Mouse (Mus musculus) CH12.LX (cell line): ENCODE measurements around the gene Otub2.

Experiments
- CHD2 ChIP-seq: IDR thresholded peaks from 2 replicates; pipeline ENCODE4 v1.6.1; 2011; ENCODE audit warnings: low read length, improper control_type of control experiment
- CTCF ChIP-seq, 2 experiments: IDR thresholded peaks in 1 of 2; conservative IDR thresholded peaks in 1 of 2; 2 replicates each; pipeline ENCODE4 v1.5.1; 2011 to 2012; ENCODE audit warnings: low read depth in 2 of 2, low read length in 2 of 2, improper control_type of control experiment in 1 of 2, inconsistent platforms in 1 of 2, mild to moderate bottlenecking in 1 of 2, moderate library complexity in 1 of 2
- EP300 ChIP-seq: IDR thresholded peaks from 2 replicates; pipeline ENCODE4 v1.6.1; 2011; ENCODE audit warnings: low read length, improper control_type of control experiment
- HCFC1 ChIP-seq: IDR thresholded peaks from 2 replicates; pipeline ENCODE4 v1.6.1; 2012; ENCODE audit warnings: low read depth, mild to moderate bottlenecking, inconsistent platforms, low read length, improper control_type of control experiment
- JUND ChIP-seq: conservative IDR thresholded peaks from 2 replicates; pipeline ENCODE4 v1.6.1; 2011; ENCODE audit warnings: low read depth, low read length, improper control_type of control experiment
- KAT2A ChIP-seq: IDR thresholded peaks from 2 replicates; pipeline ENCODE4 v1.6.1; 2012; ENCODE audit warnings: low read length, improper control_type of control experiment, inconsistent platforms; ENCODE audit not compliant: insufficient replicate concordance
- PAX5 ChIP-seq: IDR thresholded peaks from 2 replicates; pipeline ENCODE4 v1.6.1; 2012; ENCODE audit warnings: low read length, inconsistent platforms, mixed read lengths
- POLR2A ChIP-seq: IDR thresholded peaks from 2 replicates; pipeline ENCODE4 v1.6.1; 2011; ENCODE audit warnings: low read depth, mild to moderate bottlenecking, improper control_type of control experiment, low read length
- POLR2AphosphoS2 ChIP-seq: IDR thresholded peaks from 2 replicates; pipeline ENCODE4 v1.6.1; 2011; ENCODE audit warnings: low read depth, low read length, improper control_type of control experiment
- RAD21 ChIP-seq: IDR thresholded peaks from 2 replicates; pipeline ENCODE4 v1.6.1; 2011; ENCODE audit warnings: low read depth, mild to moderate bottlenecking, low read length, improper control_type of control experiment, moderate library complexity
- SIN3A ChIP-seq: IDR thresholded peaks from 2 replicates; pipeline ENCODE4 v1.6.1; 2012; ENCODE audit warnings: low read length, improper control_type of control experiment, inconsistent platforms
- TCF12 ChIP-seq: IDR thresholded peaks from 2 replicates; pipeline ENCODE4 v1.6.1; 2014; ENCODE audit warnings: low read depth, mild to moderate bottlenecking, inconsistent platforms, low read length, improper control_type of control experiment

DNA sequence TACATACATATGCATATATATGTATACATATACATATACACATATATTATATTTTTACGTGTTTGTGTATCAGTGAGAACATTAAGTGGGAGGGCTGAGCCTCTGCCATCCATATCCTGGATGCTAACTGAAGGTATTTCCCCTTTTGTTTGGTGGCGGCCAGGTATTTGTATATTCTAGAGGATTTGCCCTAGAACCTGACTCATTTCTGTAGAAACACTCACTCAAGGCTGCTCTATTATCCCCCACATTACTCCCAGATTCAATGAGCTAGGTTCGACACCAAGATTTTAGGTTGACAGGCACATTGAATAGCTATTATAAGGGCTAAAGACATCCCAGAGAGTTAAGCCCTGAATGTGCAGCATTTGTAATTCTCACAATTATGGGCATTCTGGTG, 56.6 kb downstream of the Otub2 start:
- TF ChIP-seq CHD2 (no peak), TCF12 (no peak), PAX5 (no peak), CTCF (conservative IDR thresholded peaks at IDR 0.05 in 1 of 2, IDR thresholded peaks at IDR 0.05 in 1 of 2; ENCODE audit: low read depth in 2 of 2, low read length in 2 of 2) (no peak), JUND (peak; percentile 91), HCFC1 (no peak), EP300 (peak; percentile 71), POLR2AphosphoS2 (no peak), SIN3A (no peak), KAT2A (no peak), RAD21 (no peak), POLR2A (no peak)
